Mouse (Mus musculus) lung, postnatal 0 days (tissue): ENCODE measurements around the gene Plekha1.

Experiments used
- CTCF ChIP-seq: IDR thresholded peaks from 2 replicates; pipeline ENCODE4 v1.5.1; 2016; ENCODE audit warnings: antibody characterized with exemption, mild to moderate bottlenecking
- EP300 ChIP-seq: IDR thresholded peaks from 2 replicates; pipeline ENCODE4 v1.6.1; 2016; ENCODE audit warnings: antibody characterized with exemption, mild to moderate bottlenecking, control low read depth

DNA sequence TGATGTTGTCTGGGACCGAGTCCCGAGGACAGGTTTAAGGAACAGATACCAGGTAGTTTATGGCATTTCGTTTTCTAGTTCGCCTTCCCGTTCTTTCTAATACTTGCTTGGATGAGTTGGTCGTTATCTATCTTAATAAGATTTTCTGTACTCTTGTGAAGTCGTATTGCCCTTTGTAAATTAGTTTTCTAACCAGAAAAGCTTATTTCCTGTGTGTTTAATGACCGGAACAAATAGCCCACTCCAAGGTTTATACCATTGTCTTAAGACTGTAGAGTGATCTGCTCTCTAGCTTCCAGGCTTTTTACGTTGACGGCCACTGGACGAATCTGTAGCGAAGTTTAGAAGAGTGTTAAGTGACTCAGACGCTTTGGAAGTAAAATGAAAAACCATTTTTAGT, 1.1 kb downstream of the Plekha1 start:
- TF ChIP-seq CTCF (no peak), EP300 (no peak)
